Mouse (Mus musculus) CD8-positive naive resting alpha-beta T cell, adult 2 months (primary cell): ENCODE data around the gene Efna5.

Experiments used
- DNase-seq, 2 experiments: peaks; one replicate each; pipeline ENCODE4 v3.0.0; 2022; ENCODE audit warnings: low read depth in 2 of 2, low spot score in 2 of 2

Efna5 gene

DNA sequence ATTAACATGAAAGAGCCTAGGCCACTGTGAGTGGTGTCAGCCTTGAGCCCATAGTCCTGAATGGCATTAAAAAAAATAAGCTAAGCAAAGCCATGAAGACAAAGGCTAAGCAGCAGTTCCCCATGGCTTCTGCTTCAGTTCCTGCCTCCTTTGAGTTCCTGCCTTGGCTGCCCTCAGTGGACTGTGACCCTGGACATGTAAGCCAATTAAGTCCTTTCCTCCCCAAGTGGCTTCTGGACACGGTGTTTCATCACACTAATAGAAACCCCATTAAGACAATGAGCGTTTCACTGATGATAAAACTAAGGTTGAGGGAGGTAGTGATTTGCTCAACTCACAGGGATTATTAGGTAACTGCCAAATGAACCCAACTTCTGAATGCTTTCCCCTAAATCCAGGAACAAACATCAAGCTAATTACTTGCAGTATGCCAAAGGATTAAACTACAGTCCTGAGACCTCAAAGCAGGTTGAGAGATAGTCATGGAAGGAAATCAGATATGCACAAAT lies 128.7 kb downstream of the Efna5 start:
- no peak for DNase-seq

GRCm38 (mm10) chr17:62750647-62751046 lies 130.5 kb downstream of the Efna5 start:
- no peak for DNase-seq

- DNase-seq: no peak
These were observed 132.1 kb downstream of the Efna5 start for GRCm38 (mm10) chr17:62748803-62749619.

GRCm38 (mm10) chr17:62747381-62747780 lies 133.7 kb downstream of the Efna5 start:
- DNase-seq: no peak

- no peak for DNase-seq
These were observed 134.3 kb downstream of the Efna5 start for GRCm38 (mm10) chr17:62746827-62747226.

GRCm38 (mm10) chr17:62745286-62745685 lies 135.8 kb downstream of the Efna5 start:
- DNase-seq: no peak

GRCm38 (mm10) chr17:62744239-62744638 lies 136.9 kb downstream of the Efna5 start:
- DNase-seq: no peak

GRCm38 (mm10) chr17:62741702-62742101 lies 139.4 kb downstream of the Efna5 start:
- no peak for DNase-seq

DNA sequence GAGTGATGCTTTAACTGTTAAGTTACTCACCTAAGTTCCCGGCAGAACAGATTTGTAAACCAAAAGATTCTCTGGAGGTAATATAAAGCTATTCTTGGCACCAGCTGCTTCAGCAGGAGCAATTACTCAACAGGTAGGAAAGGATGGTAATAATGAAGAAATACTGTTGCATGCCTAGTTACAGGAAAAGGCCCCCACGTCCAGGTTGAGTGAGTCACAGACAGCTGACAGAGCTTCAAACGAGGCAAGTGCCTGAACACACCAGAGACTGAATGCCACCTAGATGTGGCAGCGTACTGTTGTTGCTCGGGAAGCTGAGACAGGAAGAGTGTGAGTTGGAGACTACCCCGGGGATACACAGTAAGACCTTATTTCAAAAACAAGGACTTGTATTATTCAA lies 140.1 kb downstream of the Efna5 start:
- no peak for DNase-seq

DNA sequence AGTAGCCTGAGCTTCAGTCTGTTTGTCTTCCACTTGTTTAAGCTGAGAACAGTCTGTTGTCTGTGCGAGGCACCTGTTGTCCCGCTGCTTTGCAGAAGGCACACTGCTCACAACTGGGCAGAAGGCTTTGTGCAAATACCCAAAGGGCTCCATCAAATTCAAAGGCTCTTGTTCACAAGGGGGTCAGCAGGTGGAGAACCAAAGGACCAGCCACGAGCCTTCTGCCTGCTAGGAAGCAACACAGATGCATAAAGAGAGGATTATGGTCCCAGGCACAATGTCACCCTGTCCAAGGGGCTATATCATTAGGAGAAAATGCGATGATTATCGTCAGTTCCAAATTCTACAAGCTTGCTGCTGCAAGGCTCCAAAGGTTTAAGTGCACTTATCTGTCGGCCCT lies 141.1 kb downstream of the Efna5 start:
- no peak for DNase-seq

- no peak for DNase-seq
These were observed 143.7 kb downstream of the Efna5 start for GRCm38 (mm10) chr17:62737404-62737803.

DNA sequence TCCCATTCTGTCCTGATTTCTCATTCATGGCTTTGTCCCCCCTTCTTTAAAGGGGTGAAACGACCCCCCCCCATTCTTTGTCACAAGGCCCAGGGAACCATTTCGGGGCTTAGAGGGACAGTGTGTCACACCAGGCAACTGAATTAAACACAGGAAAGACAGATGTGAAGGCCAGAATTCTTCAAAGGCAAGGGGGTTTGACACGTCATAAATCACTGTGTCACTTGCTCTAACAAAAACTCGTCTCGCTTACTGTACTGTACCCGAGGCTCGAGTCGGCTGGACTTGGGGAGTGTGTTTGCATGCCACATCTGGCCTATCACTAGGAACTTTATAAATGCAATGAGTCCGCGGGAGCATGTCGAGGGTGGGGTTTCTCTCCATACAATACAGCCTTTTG lies 145.2 kb downstream of the Efna5 start:
- no peak for DNase-seq

DNA sequence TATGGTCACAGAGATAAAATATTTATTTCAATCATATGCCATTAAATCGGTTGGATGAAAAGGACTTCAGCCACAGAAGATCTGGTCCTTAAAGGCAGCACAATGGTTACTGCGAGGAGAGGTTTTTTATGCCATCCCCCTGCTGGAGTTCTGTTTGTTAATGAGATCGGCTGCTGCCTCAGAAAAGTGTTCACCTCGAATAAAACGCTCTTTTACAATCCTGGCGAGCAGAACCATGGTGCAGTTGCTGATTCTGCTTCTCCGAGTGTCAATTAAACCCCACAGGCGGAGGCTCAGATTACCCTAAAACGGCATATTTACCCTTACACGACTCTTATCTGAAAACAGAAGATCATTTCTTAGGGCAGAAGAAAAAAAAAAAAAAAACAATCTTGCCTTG lies 146.2 kb downstream of the Efna5 start:
- no peak for DNase-seq

DNA sequence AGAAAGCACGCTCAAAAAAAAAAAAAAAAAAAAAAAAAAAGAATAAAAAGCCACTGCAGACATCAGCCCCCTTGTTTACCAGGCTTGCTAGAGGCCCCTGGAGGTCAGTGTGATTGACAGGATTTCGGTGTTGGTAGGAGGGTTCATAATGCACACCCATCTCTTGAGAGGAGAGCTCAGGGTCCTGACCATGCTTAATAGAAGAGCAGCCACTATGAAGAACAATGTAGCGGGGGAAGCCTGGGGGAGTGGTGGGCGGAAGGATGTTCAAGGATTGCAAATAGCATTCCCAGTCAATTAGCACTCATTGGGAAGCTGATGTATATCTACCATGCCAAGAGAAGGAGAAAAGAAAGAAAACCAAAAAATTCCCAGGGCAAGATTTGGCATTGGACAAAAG lies 147.1 kb downstream of the Efna5 start:
- DNase-seq: no peak

DNA sequence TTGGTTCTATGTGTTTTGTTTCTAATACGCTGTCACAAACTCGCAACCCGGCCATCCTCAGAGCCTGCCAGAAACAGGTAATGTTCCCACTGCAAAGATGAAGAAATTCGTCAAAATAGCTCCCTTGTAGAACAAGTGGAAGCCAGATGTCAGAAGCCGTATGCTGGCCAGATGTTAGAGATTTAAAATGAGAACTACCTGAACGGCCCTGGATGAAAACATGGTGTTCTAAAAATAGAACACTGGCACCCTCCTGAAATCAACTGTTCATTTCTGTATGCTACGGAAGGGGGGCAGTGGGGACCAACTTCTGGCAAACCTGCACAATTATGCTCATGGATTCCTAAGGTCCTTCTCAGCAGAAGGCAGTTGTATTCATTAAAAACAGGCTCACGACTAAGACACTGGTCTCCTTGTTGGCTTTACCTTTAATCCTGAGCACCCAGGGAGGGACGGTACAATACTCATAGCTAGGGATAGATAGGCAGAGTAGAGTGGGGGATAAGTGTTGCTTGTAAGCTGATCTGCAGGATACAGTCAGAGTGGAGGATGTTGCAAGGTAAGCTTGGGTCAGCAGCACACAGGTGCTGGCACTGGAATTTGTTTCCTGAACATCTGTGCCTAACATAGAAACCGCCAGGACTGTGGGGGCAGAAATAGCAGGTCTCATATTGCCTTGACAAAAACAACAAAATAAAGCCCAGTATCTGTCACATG lies 151.2 kb downstream of the Efna5 start:
- DNase-seq: no peak

GRCm38 (mm10) chr17:62728142-62728917 lies 152.8 kb downstream of the Efna5 start:
- DNase-seq: no peak

GRCm38 (mm10) chr17:62726102-62726501 lies 155.0 kb downstream of the Efna5 start:
- DNase-seq: no peak

DNA sequence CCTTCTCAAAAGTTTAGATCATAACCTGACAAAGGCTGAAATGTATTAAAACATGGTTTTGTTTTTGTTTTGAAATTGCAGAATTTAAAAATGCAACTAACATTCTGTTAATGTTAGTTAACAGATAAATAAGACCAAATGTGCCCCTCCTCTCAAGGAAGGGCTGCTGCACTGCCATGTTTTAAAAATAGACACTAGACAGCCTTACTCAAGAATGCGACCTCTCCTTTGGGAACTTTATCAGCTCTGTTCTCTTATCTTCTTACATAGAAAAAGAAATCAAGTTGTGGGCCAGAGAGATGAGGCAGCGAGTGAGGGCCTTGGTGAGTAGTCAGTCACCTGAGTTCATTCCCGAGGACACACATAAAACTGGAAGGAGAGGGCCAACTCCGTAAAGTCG lies 158.2 kb downstream of the Efna5 start:
- DNase-seq: no peak

DNA sequence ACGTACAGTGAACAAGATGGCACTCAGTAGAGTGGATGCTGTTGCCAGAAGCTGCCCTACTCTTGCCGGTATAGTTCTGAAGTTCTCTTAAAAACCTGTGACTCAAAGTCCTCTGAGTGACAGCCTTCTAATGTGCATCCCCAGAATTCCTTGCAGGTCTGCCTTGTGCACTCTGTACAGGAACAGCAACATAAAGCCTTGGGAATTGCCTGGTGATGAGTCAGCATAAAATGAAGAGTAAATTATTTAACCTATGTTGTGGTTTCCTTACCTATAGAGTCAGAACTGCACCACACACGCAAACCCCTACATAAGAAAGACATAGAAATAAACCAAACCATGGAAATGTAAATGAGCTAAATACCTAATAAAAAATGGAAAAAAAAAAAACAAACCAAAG lies 159.5 kb downstream of the Efna5 start:
- DNase-seq: no peak

- DNase-seq: no peak
These were observed 160.2 kb downstream of the Efna5 start for GRCm38 (mm10) chr17:62720740-62721450.
